8 mouse cellular contexts compared by ENCODE assay signal in the genomic region with DNA sequence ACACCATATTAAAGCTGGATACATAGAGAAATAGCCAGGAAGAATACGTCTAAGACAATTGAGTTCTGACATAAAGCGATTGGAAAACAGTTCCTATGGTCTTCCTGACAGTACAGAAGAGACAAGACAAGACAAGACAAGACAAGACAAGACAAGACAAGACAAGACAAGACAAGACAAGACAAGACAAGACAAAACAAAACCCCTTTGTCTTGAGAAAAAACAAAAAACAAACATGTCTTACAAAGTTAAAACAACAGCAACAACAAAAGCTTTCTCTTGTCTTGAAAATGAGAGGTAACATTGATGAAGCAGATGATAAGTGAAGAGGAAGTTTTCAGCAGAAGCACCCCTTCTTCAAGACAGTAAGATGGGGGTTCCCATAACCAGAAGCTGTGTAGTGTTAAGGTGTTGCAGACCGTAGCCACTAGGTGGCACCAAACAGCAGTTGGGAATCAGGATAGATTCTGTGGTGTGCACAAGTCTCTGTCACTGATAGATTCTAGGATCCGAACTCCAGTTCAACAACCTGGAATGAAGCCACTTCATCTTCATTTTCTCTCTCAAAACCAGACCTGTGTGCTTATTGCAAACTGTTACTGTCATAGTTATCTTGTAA. TPM values are rescaled to one million over a fixed set of nuclear protein-coding genes. Genes with fewer than 3 reads are reported as not detected.
DNase-seq lines count a peak whose midpoint lies in the region; ATAC-seq and TF ChIP-seq lines count a peak whose summit lies in the region.

No protein-coding gene starts in this region.

- peak; percentile 83 for ATAC-seq in embryonic facial prominence, embryonic 14.5 days (ENCODE audit: low read depth)
- peak; percentile 87 to 91 for ATAC-seq in hematopoietic stem cell, adult 5-6 weeks (replicated peaks in 1 of 2; ENCODE audit: insufficient read depth in 1 of 2, low FRiP score in 2 of 2, low TSS enrichment in 1 of 2, low read depth in 1 of 2, poor library complexity in 2 of 2, severe bottlenecking in 2 of 2)
- ATAC-seq in lung, embryonic 16.5 days (ENCODE audit: low read depth), result peak; percentile 64; the same call in 1 of the 2 replicates

- no peak overlapping the region for H3K4me3 ChIP-seq in CH12.LX (replicated peaks in 1 of 3; ENCODE audit: low read depth in 2 of 3, low read length in 2 of 3, poor library complexity in 1 of 3)
- no peak overlapping the region for H3K4me3 ChIP-seq in embryonic facial prominence, embryonic 14.5 days (ENCODE audit: low read depth, low read length)
- H3K4me3 ChIP-seq in layer of hippocampus, adult 2 months, result no peak overlapping the region
- no peak overlapping the region for H3K4me3 ChIP-seq in lung, embryonic 16.5 days (ENCODE audit: low read length)

- dilution Hi-C loops in CH12.LX (cut with MboI; ENCODE audit: extremely low pct_ligation_motif_present, extremely low pct_unique_long_range_greater_than_20kb, low sequenced_read_pairs), result no loop called here

- peak; percentile 93 to 94 for TF ChIP-seq CTCF in CH12.LX (conservative IDR thresholded peaks at IDR 0.05 in 1 of 2, IDR thresholded peaks at IDR 0.05 in 1 of 2; ENCODE audit: low read depth in 2 of 2, low read length in 2 of 2)
- TF ChIP-seq CTCF in layer of hippocampus, adult 2 months (conservative IDR thresholded peaks at IDR 0.05), result peak; percentile 98

- no peaks in the 10 kb centered on the region for H3K36me3 ChIP-seq in CH12.LX (replicated peaks in 1 of 2; ENCODE audit: control insufficient read depth in 1 of 2, insufficient read depth in 1 of 2, low read length in 1 of 2)
- no peaks in the 10 kb centered on the region for H3K36me3 ChIP-seq in embryonic facial prominence, embryonic 14.5 days (ENCODE audit: control insufficient read depth, insufficient read depth, low read length)
- no peaks in the 10 kb centered on the region for H3K36me3 ChIP-seq in lung, embryonic 16.5 days (ENCODE audit: control insufficient read depth, insufficient read depth, low read length)

- WGBS in embryonic facial prominence, embryonic 14.5 days, result 48% methylated on average over 4 of the region's 4 CpGs
- 42% methylated on average over 4 of the region's 4 CpGs for WGBS in lung, embryonic 16.5 days

- peak; percentile 84 for DNase-seq in CH12.LX (ENCODE audit: extremely low read depth)
- peak; percentile 62 for DNase-seq in adrenal gland, postnatal 25 days
- DNase-seq in embryonic facial prominence, embryonic 14.5 days (ENCODE audit: low spot score), result peak; percentile 73
- DNase-seq in layer of hippocampus, adult 2 months (ENCODE audit: low spot score in 2 of 2), result peak; percentile 53 to 84
- DNase-seq in ovary, postnatal 36 days (ENCODE audit: low spot score), result peak; percentile 51
- peak; percentile 68 to 69 for DNase-seq in thymus, postnatal 36 days

- in situ Hi-C loops in CH12.LX (cut with MboI; ENCODE audit: low pct_ligation_motif_present, low pct_unique_long_range_greater_than_20kb, low sequenced_read_pairs), result loop anchor here (5.0 kb wide), 1 partner anchor 57 kb away; no protein-coding TSS in a partner anchor

- H3K79me2 ChIP-seq in CH12.LX (replicated peaks; ENCODE audit: control insufficient read depth, extremely low read depth, insufficient read depth, poor library complexity, severe bottlenecking), result no peaks in the 10 kb centered on the region

- TF ChIP-seq EP300 in CH12.LX (IDR thresholded peaks at IDR 0.05; ENCODE audit: low read length), result no peak

- no peak overlapping the region for H3K27ac ChIP-seq in CH12.LX (ENCODE audit: insufficient read depth, low read depth)
- no peak overlapping the region for H3K27ac ChIP-seq in embryonic facial prominence, embryonic 14.5 days (replicated peaks; ENCODE audit: low read depth, low read length)
- no peak overlapping the region for H3K27ac ChIP-seq in layer of hippocampus, adult 2 months
- no peak overlapping the region for H3K27ac ChIP-seq in lung, embryonic 16.5 days (ENCODE audit: low read length)

- TF ChIP-seq RAD21 in CH12.LX (IDR thresholded peaks at IDR 0.05; ENCODE audit: low read depth, low read length), result peak; percentile 93

- H3K9me3 ChIP-seq in CH12.LX (replicated peaks; ENCODE audit: low read length), result no peaks in the 10 kb centered on the region
- no peaks in the 10 kb centered on the region for H3K9me3 ChIP-seq in embryonic facial prominence, embryonic 14.5 days (ENCODE audit: control insufficient read depth, low read length)
- H3K9me3 ChIP-seq in lung, embryonic 16.5 days (ENCODE audit: control insufficient read depth, low read length), result no peaks in the 10 kb centered on the region

- peaks cover 12 to 24% of the 10 kb centered on the region in 2 experiments for H3K4me1 ChIP-seq in CH12.LX (ENCODE audit: control insufficient read depth in 1 of 2, insufficient read depth in 2 of 2)
- no peaks in the 10 kb centered on the region for H3K4me1 ChIP-seq in embryonic facial prominence, embryonic 14.5 days (ENCODE audit: control insufficient read depth, insufficient read depth, low read length)
- no peaks in the 10 kb centered on the region for H3K4me1 ChIP-seq in lung, embryonic 16.5 days (replicated peaks; ENCODE audit: control insufficient read depth, insufficient read depth, low read length)

- no peak overlapping the region for H3K4me2 ChIP-seq in CH12.LX (ENCODE audit: insufficient read depth, low read depth, poor library complexity, severe bottlenecking)
- H3K4me2 ChIP-seq in embryonic facial prominence, embryonic 14.5 days (ENCODE audit: low read depth, low read length), result no peak overlapping the region
- H3K4me2 ChIP-seq in lung, embryonic 16.5 days (ENCODE audit: low read depth, low read length), result no peak overlapping the region

- no peak for TF ChIP-seq POLR2A in CH12.LX (IDR thresholded peaks at IDR 0.05; ENCODE audit: low read depth, low read length)

- H3K9ac ChIP-seq in CH12.LX (ENCODE audit: insufficient read depth, low read depth), result no peak overlapping the region
- H3K9ac ChIP-seq in embryonic facial prominence, embryonic 14.5 days (ENCODE audit: low read depth, low read length), result no peak overlapping the region
- H3K9ac ChIP-seq in lung, embryonic 16.5 days (ENCODE audit: low read length), result no peak overlapping the region

- no peaks in the 10 kb centered on the region for H3K27me3 ChIP-seq in CH12.LX (replicated peaks)
- no peaks in the 10 kb centered on the region for H3K27me3 ChIP-seq in embryonic facial prominence, embryonic 14.5 days (replicated peaks; ENCODE audit: control insufficient read depth, insufficient read depth, low read length)
- no peaks in the 10 kb centered on the region for H3K27me3 ChIP-seq in lung, embryonic 16.5 days (ENCODE audit: control insufficient read depth, insufficient read depth, low read depth, low read length)

TF ChIP-seq in CH12.LX, 34 proteins besides CTCF, POLR2A, EP300 and RAD21 (continues in another document):
- TF ChIP-seq JUND (conservative IDR thresholded peaks at IDR 0.05; ENCODE audit: low read depth, low read length) (peak; percentile 28; the same call in 1 of the 2 replicates), ZNF384 (IDR thresholded peaks at IDR 0.05; ENCODE audit: low read depth, low read length) (no peak; the same call in 1 of the 2 replicates), MAFK (IDR thresholded peaks at IDR 0.05; ENCODE audit: insufficient replicate concordance, low read length) (no peak), SIN3A (IDR thresholded peaks at IDR 0.05; ENCODE audit: low read length) (no peak), MXI1 (IDR thresholded peaks at IDR 0.05; ENCODE audit: low read depth, low read length) (no peak), ETS1 (conservative IDR thresholded peaks at IDR 0.05; ENCODE audit: low read depth, low read length) (no peak), UBTF (IDR thresholded peaks at IDR 0.05; ENCODE audit: low read depth, low read length) (no peak), CHD2 (IDR thresholded peaks at IDR 0.05; ENCODE audit: low read length) (no peak), SMC3 (IDR thresholded peaks at IDR 0.05; ENCODE audit: low read depth, low read length) (peak; percentile 99), MEF2A (IDR thresholded peaks at IDR 0.05; ENCODE audit: borderline replicate concordance, low read depth, low read length) (no peak), ZC3H11A (IDR thresholded peaks at IDR 0.05; ENCODE audit: low read depth, low read length) (peak; percentile 85), IRF4 (IDR thresholded peaks at IDR 0.05; ENCODE audit: low read depth, low read length) (no peak), GABPA (IDR thresholded peaks at IDR 0.05; ENCODE audit: insufficient replicate concordance, low read depth, low read length) (no peak), ZKSCAN1 (IDR thresholded peaks at IDR 0.05; ENCODE audit: borderline replicate concordance, low read depth, low read length) (no peak), POLR2AphosphoS2 (IDR thresholded peaks at IDR 0.05; ENCODE audit: low read depth, low read length) (no peak), CHD1 (IDR thresholded peaks at IDR 0.05; ENCODE audit: low read depth, low read length) (peak; percentile 94; the same call in 1 of the 2 replicates), TBP (conservative IDR thresholded peaks at IDR 0.05; ENCODE audit: low read depth, low read length) (no peak), JUN (IDR thresholded peaks at IDR 0.05; ENCODE audit: insufficient read depth, low read depth, low read length) (no peak), ELF1 (IDR thresholded peaks at IDR 0.05; ENCODE audit: low read depth, low read length) (no peak), USF1 (IDR thresholded peaks at IDR 0.05; ENCODE audit: low read depth, low read length) (no peak), MAX (IDR thresholded peaks at IDR 0.05; ENCODE audit: low read length) (no peak), BHLHE40 (IDR thresholded peaks at IDR 0.05; ENCODE audit: low read depth, low read length) (no peak), MAZ (IDR thresholded peaks at IDR 0.05; ENCODE audit: low read depth, low read length) (no peak), RCOR1 (conservative IDR thresholded peaks at IDR 0.05; ENCODE audit: low read depth, low read length) (no peak), TCF12 (IDR thresholded peaks at IDR 0.05; ENCODE audit: low read depth, low read length) (no peak), E2F4 (IDR thresholded peaks at IDR 0.05; ENCODE audit: insufficient replicate concordance, low read depth, low read length) (no peak), PAX5 (IDR thresholded peaks at IDR 0.05; ENCODE audit: low read length) (no peak), HCFC1 (IDR thresholded peaks at IDR 0.05; ENCODE audit: low read depth, low read length) (no peak)

RNA-seq across cellular contexts. Expression of a gene that starts 15.0 kb away (rescaled TPM):
- 1.4 and 1.5 TPM in 2 replicates for total RNA-seq in CH12.LX (2012; rRNA removed)
- 2.1 and 2.5 TPM in 2 replicates for total RNA-seq in CH12.LX (2014; rRNA removed)
- polyA plus RNA-seq in CH12.LX (2012; ENCODE audit: insufficient read length, low read depth), result 2.5 and 2.9 TPM in 2 replicates
- 0.27 TPM in 1 of 2 replicates, not detected in the other for total RNA-seq in adrenal gland, postnatal 25 days (2021)
- 0.17 and 0.43 TPM in 2 replicates for polyA plus RNA-seq in embryonic facial prominence, embryonic 14.5 days (2014; fragmentation: Nextera tagmentation; extraction: Ambion mirVana)
- 71.3 and 73.5 TPM in 2 replicates for total RNA-seq in hematopoietic stem cell, adult 5-6 weeks (2017)
- not detected for total RNA-seq in layer of hippocampus, adult 2 months (2021)
- 3.2 and 3.6 TPM in 2 replicates for polyA plus RNA-seq in lung, embryonic 16.5 days (2015; fragmentation: Nextera tagmentation; extraction: Ambion mirVana)

Comparison
In these comparisons a context has a peak if more than half of its experiments do, and no peak if none do; other contexts are left out.
1. RNA of a gene that starts 15.0 kb away (total RNA-seq): 71.3 to 73.5 TPM in hematopoietic stem cell, adult 5-6 weeks; 1.4 to 2.5 TPM in CH12.LX, 0.27 TPM in adrenal gland, postnatal 25 days and not detected in layer of hippocampus, adult 2 months; every median in the first group is over 10 times any median in the second.
2. Peak in every context shown above with its lines, with median percentiles within 50 percentile points of each other: DNase-seq and ATAC-seq.